Mouse (Mus musculus): ENCODE data around the gene Hoxc8.

Gene Hoxc8

GRCm38 (mm10) chr15:102983716-102984115 is 6.7 kb upstream of the Hoxc8 start:
- DNase-seq: no peak

GRCm38 (mm10) chr15:102984521-102984920 is 5.9 kb upstream of the Hoxc8 start:
- no peak for DNase-seq

- no peak for DNase-seq
These were observed 5.5 kb upstream of the Hoxc8 start for GRCm38 (mm10) chr15:102984925-102985324.

- DNase-seq: peak; percentile 90 to 97
These were observed 3.1 kb upstream of the Hoxc8 start for GRCm38 (mm10) chr15:102987124-102987833.

- DNase-seq: no peak
These were observed 2.3 kb upstream of the Hoxc8 start for GRCm38 (mm10) chr15:102988078-102988477.

GRCm38 (mm10) chr15:102991782-102992181 is 1.4 kb downstream of the Hoxc8 start:
- no peak for DNase-seq

- DNase-seq: no peak
These were observed 1.8 kb downstream of the Hoxc8 start for GRCm38 (mm10) chr15:102992206-102992605.

GRCm38 (mm10) chr15:102992863-102993262 is 2.5 kb downstream of the Hoxc8 start:
- DNase-seq: no peak

GRCm38 (mm10) chr15:102996548-102996947 is 6.1 kb downstream of the Hoxc8 start:
- no peak for DNase-seq

- DNase-seq: no peak
These were observed 7.0 kb downstream of the Hoxc8 start for GRCm38 (mm10) chr15:102997431-102997830.

GRCm38 (mm10) chr15:102997939-102998355 is 7.5 kb downstream of the Hoxc8 start, which contains the start of gene Hoxc6:
Gene Hoxc6, plus strand, starts transcription at chr15:102998257.
- no peak for DNase-seq

- DNase-seq: no peak
These were observed 8.3 kb downstream of the Hoxc8 start for GRCm38 (mm10) chr15:102998608-102999182.

- DNase-seq: peak; percentile 39 to 41
These were observed 8.9 kb downstream of the Hoxc8 start for GRCm38 (mm10) chr15:102999183-102999831.

GRCm38 (mm10) chr15:102999955-103000354 is 9.5 kb downstream of the Hoxc8 start:
- no peak for DNase-seq

- no peak for DNase-seq
These were observed 10.1 kb downstream of the Hoxc8 start for GRCm38 (mm10) chr15:103000501-103000901.

- no peak for DNase-seq
These were observed 11.0 kb downstream of the Hoxc8 start for GRCm38 (mm10) chr15:103001370-103001769.

GRCm38 (mm10) chr15:103002156-103002555 is 11.7 kb downstream of the Hoxc8 start:
- DNase-seq: no peak

GRCm38 (mm10) chr15:103002821-103003448 is 12.5 kb downstream of the Hoxc8 start:
- DNase-seq: no peak

- no peak for DNase-seq
These were observed 14.9 kb downstream of the Hoxc8 start for GRCm38 (mm10) chr15:103005308-103005707.

- no peak for DNase-seq
These were observed 15.4 kb downstream of the Hoxc8 start for GRCm38 (mm10) chr15:103005797-103006196.

- DNase-seq: no peak
These were observed 15.9 kb downstream of the Hoxc8 start for GRCm38 (mm10) chr15:103006326-103006725.

GRCm38 (mm10) chr15:103009265-103010111 is 19.1 kb downstream of the Hoxc8 start:
- no peak for DNase-seq

Measured in cerebellum, postnatal 36 days (tissue).